Mouse (Mus musculus): Measurements from ENCODE around the gene Rims4. TPM values are rescaled to one million over a fixed set of nuclear protein-coding genes. Genes with fewer than 3 reads are reported as not detected.

Gene Rims4
- total and polyA plus RNA-seq, 3 experiments: 0.05 TPM; not detected in 2

DNA sequence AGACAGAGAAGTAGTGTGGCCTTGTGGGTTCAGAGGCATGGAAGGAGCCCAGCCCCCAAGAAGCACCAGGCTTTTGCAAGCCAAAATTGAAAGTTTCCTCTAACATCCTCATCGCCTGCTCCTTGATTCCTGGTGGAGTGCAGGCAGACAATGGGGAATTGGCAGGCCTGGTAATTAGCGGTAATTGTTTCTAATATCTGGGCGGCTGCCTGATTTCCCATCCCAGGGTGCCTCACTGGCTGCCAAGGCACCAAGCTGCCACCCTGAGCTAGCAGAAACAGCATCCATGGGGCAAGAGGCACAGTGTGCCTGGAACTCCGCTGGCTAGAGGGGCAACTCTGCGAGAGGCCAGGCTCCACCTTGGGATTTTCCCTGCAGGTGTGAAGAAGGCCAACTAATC is 48.7 kb downstream of the Rims4 start:
- Histone ChIP-seq H3K4me1 (ENCODE audit: insufficient read depth, low read depth, low read length) (no peaks in the 10 kb centered on the region), H3K9me3 (replicated peaks) (no peaks in the 10 kb centered on the region), H3K4me3 (ENCODE audit: low read depth, low read length) (no peak overlapping the region), H3K27me3 (ENCODE audit: insufficient read depth, low read length) (no peaks in the 10 kb centered on the region; the same call in 1 of the 2 replicates), H3K36me3 (replicated peaks) (no peaks in the 10 kb centered on the region)
- TF ChIP-seq GATA1 (IDR thresholded peaks at IDR 0.05; ENCODE audit: borderline replicate concordance, low read length): no peak
- no peak for TF ChIP-seq CTCF (IDR thresholded peaks at IDR 0.05; ENCODE audit: low read depth, low read length)
- TF ChIP-seq POLR2AphosphoS5 (IDR thresholded peaks at IDR 0.05; ENCODE audit: insufficient replicate concordance, low read depth, low read length): no peak
- no peak for TF ChIP-seq TAL1 (conservative IDR thresholded peaks at IDR 0.05; ENCODE audit: low read depth, low read length)
- no peak for TF ChIP-seq GATA2 (IDR thresholded peaks at IDR 0.05; ENCODE audit: borderline replicate concordance, low read depth, low read length)
- DNase-seq (ENCODE audit: low spot score) (no peak), ATAC-seq (ENCODE audit: extremely low read depth, insufficient number of reproducible peaks, low FRiP score, poor library complexity, severe bottlenecking) (no peak)

DNA sequence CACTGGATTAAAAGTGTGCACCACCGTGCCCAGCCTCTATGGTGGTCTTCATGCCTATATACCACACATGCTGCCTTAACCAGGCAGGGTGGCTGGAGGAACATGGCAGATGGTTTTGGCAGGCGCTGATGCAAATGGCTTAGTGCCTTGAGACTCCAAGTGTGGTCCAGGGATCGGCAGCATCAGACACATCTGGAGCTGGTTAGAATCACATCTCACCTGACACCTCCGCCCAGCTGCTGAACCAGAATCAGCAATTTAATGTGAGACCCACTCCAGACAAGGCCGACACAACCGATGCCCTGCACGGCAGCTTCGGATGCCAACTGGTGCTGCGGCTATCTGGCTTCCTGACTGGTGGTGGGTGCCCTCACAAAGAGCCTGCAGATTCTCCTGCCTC is 52.4 kb downstream of the Rims4 start:
- DNase-seq (ENCODE audit: low spot score) (no peak), ATAC-seq (ENCODE audit: extremely low read depth, insufficient number of reproducible peaks, low FRiP score, poor library complexity, severe bottlenecking) (no peak)
- TF ChIP-seq GATA1 (IDR thresholded peaks at IDR 0.05; ENCODE audit: borderline replicate concordance, low read length) (no peak), TAL1 (conservative IDR thresholded peaks at IDR 0.05; ENCODE audit: low read depth, low read length) (no peak), CTCF (IDR thresholded peaks at IDR 0.05; ENCODE audit: low read depth, low read length) (no peak), POLR2AphosphoS5 (IDR thresholded peaks at IDR 0.05; ENCODE audit: insufficient replicate concordance, low read depth, low read length) (no peak), GATA2 (IDR thresholded peaks at IDR 0.05; ENCODE audit: borderline replicate concordance, low read depth, low read length) (no peak)
- Histone ChIP-seq H3K9me3 (replicated peaks) (no peaks in the 10 kb centered on the region), H3K4me1 (ENCODE audit: insufficient read depth, low read depth, low read length) (no peaks in the 10 kb centered on the region), H3K4me3 (ENCODE audit: low read depth, low read length) (no peak overlapping the region), H3K36me3 (replicated peaks) (no peaks in the 10 kb centered on the region), H3K27me3 (ENCODE audit: insufficient read depth, low read length) (no peaks in the 10 kb centered on the region; the same call in 1 of the 2 replicates)

DNA sequence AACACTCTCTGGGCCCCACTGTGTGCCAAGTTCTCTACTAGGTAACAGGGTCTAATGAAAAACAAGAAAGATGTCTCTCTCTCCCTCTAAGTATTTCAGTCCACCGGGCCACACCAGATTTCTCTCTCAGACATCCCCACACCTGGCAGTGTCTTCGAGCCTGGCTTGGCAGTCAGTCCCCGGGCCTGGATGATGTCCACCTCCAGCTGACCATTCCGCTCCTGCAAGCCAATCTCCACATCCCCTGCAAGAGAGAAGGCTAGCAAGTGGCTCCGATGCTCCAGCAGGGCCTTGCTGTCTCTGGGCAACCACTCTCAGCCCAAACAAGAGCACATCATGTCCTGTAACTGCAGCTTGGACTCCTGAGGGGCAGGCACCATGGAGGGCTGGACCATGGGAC is 53.2 kb downstream of the Rims4 start:
- Histone ChIP-seq H3K36me3 (replicated peaks) (no peaks in the 10 kb centered on the region), H3K4me1 (ENCODE audit: insufficient read depth, low read depth, low read length) (no peaks in the 10 kb centered on the region), H3K9me3 (replicated peaks) (no peaks in the 10 kb centered on the region), H3K4me3 (ENCODE audit: low read depth, low read length) (no peak overlapping the region), H3K27me3 (ENCODE audit: insufficient read depth, low read length) (no peaks in the 10 kb centered on the region; the same call in 1 of the 2 replicates)
- DNase-seq (ENCODE audit: low spot score) (no peak), ATAC-seq (ENCODE audit: extremely low read depth, insufficient number of reproducible peaks, low FRiP score, poor library complexity, severe bottlenecking) (no peak)
- TF ChIP-seq TAL1 (conservative IDR thresholded peaks at IDR 0.05; ENCODE audit: low read depth, low read length) (no peak), GATA1 (IDR thresholded peaks at IDR 0.05; ENCODE audit: borderline replicate concordance, low read length) (no peak), POLR2AphosphoS5 (IDR thresholded peaks at IDR 0.05; ENCODE audit: insufficient replicate concordance, low read depth, low read length) (no peak), GATA2 (IDR thresholded peaks at IDR 0.05; ENCODE audit: borderline replicate concordance, low read depth, low read length) (no peak), CTCF (IDR thresholded peaks at IDR 0.05; ENCODE audit: low read depth, low read length) (no peak)

DNA sequence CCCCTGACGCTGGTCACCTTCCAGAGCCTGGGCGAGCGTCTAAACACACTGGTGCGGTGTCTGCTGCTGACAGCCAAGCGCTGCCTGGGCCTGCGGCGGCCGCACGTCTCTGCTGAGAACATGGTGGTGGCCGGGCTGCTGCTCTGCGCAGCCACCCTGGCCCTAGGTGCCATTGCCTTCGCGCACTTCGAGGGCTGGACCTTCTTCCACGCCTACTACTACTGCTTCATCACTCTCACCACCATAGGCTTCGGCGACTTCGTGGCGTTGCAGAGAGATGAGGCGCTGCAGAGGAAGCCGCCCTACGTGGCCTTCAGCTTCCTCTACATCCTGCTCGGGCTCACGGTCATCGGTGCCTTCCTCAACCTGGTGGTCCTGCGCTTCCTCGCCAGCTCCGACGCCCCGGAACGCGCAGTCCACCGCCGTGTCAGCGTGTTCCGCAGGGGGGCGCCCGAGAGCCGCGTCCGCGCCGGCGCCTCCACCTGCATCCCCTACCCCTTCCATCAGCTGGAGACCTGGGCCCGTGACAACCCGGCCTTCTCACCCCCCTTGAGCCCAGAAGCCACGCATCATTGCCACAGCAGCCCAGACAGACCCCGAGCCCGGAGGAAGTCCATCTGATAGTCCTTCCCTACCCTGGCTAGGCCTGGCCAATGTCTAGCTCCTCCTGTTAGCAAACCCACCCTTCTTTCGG is 60.1 kb downstream of the Rims4 start:
- no peaks in the 10 kb centered on the region for H3K36me3 ChIP-seq (replicated peaks)
- H3K4me1 ChIP-seq (ENCODE audit: insufficient read depth, low read depth, low read length): no peaks in the 10 kb centered on the region
- TF ChIP-seq GATA2 (IDR thresholded peaks at IDR 0.05; ENCODE audit: borderline replicate concordance, low read depth, low read length) (no peak), GATA1 (IDR thresholded peaks at IDR 0.05; ENCODE audit: borderline replicate concordance, low read length) (no peak), TAL1 (conservative IDR thresholded peaks at IDR 0.05; ENCODE audit: low read depth, low read length) (no peak), POLR2AphosphoS5 (IDR thresholded peaks at IDR 0.05; ENCODE audit: insufficient replicate concordance, low read depth, low read length) (no peak), CTCF (IDR thresholded peaks at IDR 0.05; ENCODE audit: low read depth, low read length) (no peak)
- no peak for DNase-seq (ENCODE audit: low spot score)
- no peaks in the 10 kb centered on the region for H3K9me3 ChIP-seq (replicated peaks)
- ATAC-seq (ENCODE audit: extremely low read depth, insufficient number of reproducible peaks, low FRiP score, poor library complexity, severe bottlenecking): no peak
- H3K4me3 ChIP-seq (ENCODE audit: low read depth, low read length): no peak overlapping the region
- peaks cover 4% of the 10 kb centered on the region; the same call in 1 of the 2 replicates for H3K27me3 ChIP-seq (ENCODE audit: insufficient read depth, low read length)

DNA sequence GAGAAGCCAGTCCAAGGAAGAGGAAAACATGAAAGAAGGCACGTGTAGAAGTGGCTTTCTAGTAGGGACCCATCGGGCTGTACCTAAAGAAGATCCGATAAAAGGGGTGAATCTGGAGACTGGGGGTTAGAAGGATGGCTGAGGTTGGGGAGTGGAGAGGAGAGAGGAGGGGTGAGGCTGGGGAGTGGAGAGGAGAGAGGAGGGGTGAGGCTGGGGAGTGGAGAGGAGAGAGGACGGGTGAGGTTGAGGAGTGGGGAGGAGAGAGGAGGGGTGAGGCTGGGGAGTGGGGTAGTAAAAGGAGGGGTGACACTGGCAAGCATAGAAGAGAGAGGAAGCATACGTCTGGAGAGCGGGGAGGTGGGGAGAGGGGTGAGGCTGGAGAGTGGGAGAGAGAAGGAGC is 61.2 kb downstream of the Rims4 start:
- ATAC-seq (ENCODE audit: extremely low read depth, insufficient number of reproducible peaks, low FRiP score, poor library complexity, severe bottlenecking) (no peak), DNase-seq (ENCODE audit: low spot score) (no peak)
- no peaks in the 10 kb centered on the region for H3K36me3 ChIP-seq (replicated peaks)
- H3K9me3 ChIP-seq (replicated peaks): no peaks in the 10 kb centered on the region
- H3K27me3 ChIP-seq (ENCODE audit: insufficient read depth, low read length): peaks cover 4% of the 10 kb centered on the region; the same call in 1 of the 2 replicates
- TF ChIP-seq GATA2 (IDR thresholded peaks at IDR 0.05; ENCODE audit: borderline replicate concordance, low read depth, low read length): no peak
- TF ChIP-seq POLR2AphosphoS5 (IDR thresholded peaks at IDR 0.05; ENCODE audit: insufficient replicate concordance, low read depth, low read length): no peak
- TF ChIP-seq TAL1 (conservative IDR thresholded peaks at IDR 0.05; ENCODE audit: low read depth, low read length): no peak
- TF ChIP-seq CTCF (IDR thresholded peaks at IDR 0.05; ENCODE audit: low read depth, low read length): no peak
- TF ChIP-seq GATA1 (IDR thresholded peaks at IDR 0.05; ENCODE audit: borderline replicate concordance, low read length): no peak
- H3K4me3 ChIP-seq (ENCODE audit: low read depth, low read length): no peak overlapping the region
- no peaks in the 10 kb centered on the region for H3K4me1 ChIP-seq (ENCODE audit: insufficient read depth, low read depth, low read length)

DNA sequence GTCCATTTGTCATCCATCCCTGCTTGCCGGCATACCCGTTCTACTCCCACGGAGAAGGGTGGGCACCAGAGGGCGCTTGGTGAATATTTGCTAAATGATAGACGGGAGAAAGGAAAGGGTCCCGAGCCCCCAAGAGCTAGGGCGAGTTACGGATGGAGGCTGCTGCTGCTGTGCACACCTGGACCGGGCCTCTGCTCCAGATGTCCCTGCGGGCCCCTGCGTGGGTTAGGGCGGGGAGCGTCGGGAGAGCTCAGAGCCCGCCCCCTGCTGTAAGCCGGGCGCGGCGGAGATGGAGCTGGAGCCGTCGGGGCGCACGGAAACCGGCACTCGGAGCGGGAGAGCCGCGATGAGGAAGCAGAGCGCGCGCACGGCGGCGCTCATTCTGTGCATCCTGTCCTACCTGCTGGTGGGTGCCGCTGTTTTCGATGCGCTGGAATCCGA is 65.0 kb downstream of the Rims4 start, which contains the start of gene Kcnk15:
Gene Kcnk15 (plus strand): TSS at position 191 of the 441 bp plus-strand sequence.
- no peak for ATAC-seq (ENCODE audit: extremely low read depth, insufficient number of reproducible peaks, low FRiP score, poor library complexity, severe bottlenecking)

More for the DNA sequence above, 65.0 kb downstream of the Rims4 start, which contains the start of gene Kcnk15:
- TF ChIP-seq TAL1 (conservative IDR thresholded peaks at IDR 0.05; ENCODE audit: low read depth, low read length): no peak
- no peak for TF ChIP-seq POLR2AphosphoS5 (IDR thresholded peaks at IDR 0.05; ENCODE audit: insufficient replicate concordance, low read depth, low read length)
- no peak for TF ChIP-seq GATA1 (IDR thresholded peaks at IDR 0.05; ENCODE audit: borderline replicate concordance, low read length)
- no peak for TF ChIP-seq CTCF (IDR thresholded peaks at IDR 0.05; ENCODE audit: low read depth, low read length)
- TF ChIP-seq GATA2 (IDR thresholded peaks at IDR 0.05; ENCODE audit: borderline replicate concordance, low read depth, low read length): no peak
- no peak for DNase-seq (ENCODE audit: low spot score)
- Histone ChIP-seq H3K4me3 (ENCODE audit: low read depth, low read length) (no peak within 1 kb of the TSS), H3K4me1 (ENCODE audit: insufficient read depth, low read depth, low read length) (no peaks in the 10 kb centered on the region), H3K9me3 (replicated peaks) (no peaks in the 10 kb centered on the region), H3K27me3 (ENCODE audit: insufficient read depth, low read length) (peaks cover 4% of the 10 kb centered on the region; the same call in 1 of the 2 replicates), H3K36me3 (replicated peaks) (no peaks in the 10 kb centered on the region)

Data from G1E (cell line).